Comparison of ENCODE assay signal across 7 mouse cellular contexts in genomic region chr8:103019121-103019520, GRCm38 (mm10).
DNase-seq lines count a peak whose midpoint lies in the region; ATAC-seq and TF ChIP-seq lines count a peak whose summit lies in the region.

No protein-coding gene starts in this region.

- H3K27me3 ChIP-seq in lung, postnatal 0 days (replicated peaks; ENCODE audit: insufficient read depth, low read length): no peaks in the 10 kb centered on the region

- peak; percentile 33 to 35 for DNase-seq in heart, postnatal 10 days
- DNase-seq in heart, adult 8-10 months (ENCODE audit: low spot score): no peak
- peak; percentile 74 for DNase-seq in Muller cell, postnatal 12 days (ENCODE audit: inconsistent ontology term)
- DNase-seq in brain, adult 2 months (ENCODE audit: low read depth, low spot score): peak; percentile 7
- DNase-seq in lung, postnatal 0 days (ENCODE audit: low spot score): peak; percentile 29
- no peak for DNase-seq in thymus, postnatal 0 days (ENCODE audit: low spot score)
- DNase-seq in neural tube, embryonic 10.5 days (ENCODE audit: extremely low spot score, low spot score): no peak

- H3K9ac ChIP-seq in lung, postnatal 0 days (replicated peaks; ENCODE audit: low read depth): no peak overlapping the region

- WGBS in lung, postnatal 0 days: 29% methylated on average over 4 of the region's 4 CpGs

- no peak overlapping the region for H3K4me3 ChIP-seq in lung, postnatal 0 days (ENCODE audit: low read depth, low read length)

- no peak for TF ChIP-seq EP300 in lung, postnatal 0 days (IDR thresholded peaks at IDR 0.05)

- H3K4me2 ChIP-seq in lung, postnatal 0 days (replicated peaks; ENCODE audit: low read depth, low read length): no peak overlapping the region

- no peak for ATAC-seq in lung, postnatal 0 days

- H3K9me3 ChIP-seq in lung, postnatal 0 days (ENCODE audit: low read length): no peaks in the 10 kb centered on the region

- H3K4me1 ChIP-seq in lung, postnatal 0 days (ENCODE audit: insufficient read depth, low read depth, low read length): no peaks in the 10 kb centered on the region

- H3K36me3 ChIP-seq in lung, postnatal 0 days (ENCODE audit: insufficient read depth, low read length): no peaks in the 10 kb centered on the region

- TF ChIP-seq CTCF in lung, postnatal 0 days (IDR thresholded peaks at IDR 0.05): no peak

- intact Hi-C loops in heart, postnatal 10 days (cut with DNase I): no loop called here

- H3K27ac ChIP-seq in lung, postnatal 0 days (ENCODE audit: low read length): no peak overlapping the region

Comparison
In these comparisons a context has a peak if more than half of its experiments do, and no peak if none do; other contexts are left out.
1. DNase-seq: peak in heart, postnatal 10 days (2 of 2), Muller cell, postnatal 12 days (single experiment), brain, adult 2 months (single experiment) and lung, postnatal 0 days (single experiment); none in heart, adult 8-10 months (single experiment), thymus, postnatal 0 days (single experiment) and neural tube, embryonic 10.5 days (single experiment).